Mouse (Mus musculus): ENCODE measurements at regions not wholly inside any gene's neighbourhood (a gene's known extent, or its start where the extent isn't known, plus 50 kb on each side); places are given as distances from the start of the nearest gene placed in this dataset.
A peak's percentile ranks its signal among the peaks of the same experiment; 100 is the strongest.
"Not testable (repeated sequence)": the region's sequence is repeated elsewhere in the genome, so short reads cannot be mapped to it uniquely, and the experiment has no call there.

- Histone ChIP-seq H3K4me3 (replicated peaks) (no peak overlapping the region), H3K27ac (peak overlapping the region; percentile 35; the same call in 1 of the 2 replicates), H3K36me3 (no peaks in the 10 kb centered on the region), H3K27me3 (peaks cover 6% of the 10 kb centered on the region; the same call in 1 of the 2 replicates), H3K9ac (replicated peaks) (peak overlapping the region; percentile 42; the same call in 1 of the 2 replicates), H3K9me3 (no peaks in the 10 kb centered on the region), H3K4me1 (replicated peaks) (peaks cover 12% of the 10 kb centered on the region), H3K4me2 (peak overlapping the region; percentile 45)
- peak; percentile 80 for ATAC-seq (ENCODE audit: insufficient number of reproducible peaks, insufficient read depth, low FRiP score, low TSS enrichment, low read depth)
- WGBS = 3% methylated on average over 20 of the region's 20 CpGs
Observed at GRCm38 (mm10) chr17:15247546-15248416, 128.9 kb downstream of the Dll1 start.

GRCm38 (mm10) chr17:15242976-15243635 is 133.6 kb downstream of the Dll1 start:
- ATAC-seq (ENCODE audit: insufficient number of reproducible peaks, insufficient read depth, low FRiP score, low TSS enrichment, low read depth) = no peak

GRCm38 (mm10) chr17:15242356-15242755 is 134.3 kb downstream of the Dll1 start:
- Histone ChIP-seq H3K9ac (replicated peaks) (no peak overlapping the region), H3K4me2 (no peak overlapping the region), H3K27ac (no peak overlapping the region), H3K36me3 (no peaks in the 10 kb centered on the region), H3K4me3 (replicated peaks) (no peak overlapping the region), H3K4me1 (replicated peaks) (peaks cover under 1% of the 10 kb centered on the region; the same call in 1 of the 2 replicates), H3K27me3 (peaks cover 6% of the 10 kb centered on the region; the same call in 1 of the 2 replicates), H3K9me3 (no peaks in the 10 kb centered on the region)
- WGBS = 87% methylated on average over 8 of the region's 8 CpGs
- no peak for ATAC-seq (ENCODE audit: insufficient number of reproducible peaks, insufficient read depth, low FRiP score, low TSS enrichment, low read depth)

More at GRCm38 (mm10) chr17:15242976-15243635, 133.6 kb downstream of the Dll1 start:
- H3K27ac ChIP-seq = no peak overlapping the region
- H3K9me3 ChIP-seq = no peaks in the 10 kb centered on the region
- no peak overlapping the region for H3K9ac ChIP-seq (replicated peaks)
- H3K4me1 ChIP-seq (replicated peaks) = peaks cover 8% of the 10 kb centered on the region
- no peak overlapping the region for H3K4me2 ChIP-seq
- H3K4me3 ChIP-seq (replicated peaks) = no peak overlapping the region
- no peaks in the 10 kb centered on the region for H3K36me3 ChIP-seq
- WGBS = 79% methylated on average over 6 of the region's 6 CpGs
- H3K27me3 ChIP-seq = peaks cover 6% of the 10 kb centered on the region; the same call in 1 of the 2 replicates

GRCm38 (mm10) chr17:15241491-15241890 is 135.2 kb downstream of the Dll1 start:
- H3K9ac ChIP-seq (replicated peaks) = no peak overlapping the region
- 79% methylated on average over 1 of the region's 1 CpGs for WGBS
- no peaks in the 10 kb centered on the region for H3K36me3 ChIP-seq
- no peaks in the 10 kb centered on the region for H3K9me3 ChIP-seq
- H3K27me3 ChIP-seq = peaks cover under 1% of the 10 kb centered on the region; the same call in 1 of the 2 replicates
- H3K4me1 ChIP-seq (replicated peaks) = no peaks in the 10 kb centered on the region
- no peak for ATAC-seq (ENCODE audit: insufficient number of reproducible peaks, insufficient read depth, low FRiP score, low TSS enrichment, low read depth)
- no peak overlapping the region for H3K4me3 ChIP-seq (replicated peaks)
- H3K27ac ChIP-seq = no peak overlapping the region
- no peak overlapping the region for H3K4me2 ChIP-seq

- not testable (repeated sequence) for H3K4me3 ChIP-seq (replicated peaks); H3K4me1 ChIP-seq (replicated peaks); H3K4me2 ChIP-seq; H3K9me3 ChIP-seq; H3K9ac ChIP-seq (replicated peaks); ATAC-seq (ENCODE audit: insufficient number of reproducible peaks, insufficient read depth, low FRiP score, low TSS enrichment, low read depth); H3K36me3 ChIP-seq; H3K27ac ChIP-seq; H3K27me3 ChIP-seq
- WGBS = 63% methylated on average over 12 of the region's 12 CpGs
Observed at GRCm38 (mm10) chr17:15240641-15241040, 136.0 kb downstream of the Dll1 start.

GRCm38 (mm10) chr17:15240011-15240410 is 136.7 kb downstream of the Dll1 start:
- Histone ChIP-seq H3K4me3 (replicated peaks) (no peak overlapping the region), H3K9me3 (no peaks in the 10 kb centered on the region), H3K4me1 (replicated peaks) (no peaks in the 10 kb centered on the region), H3K9ac (replicated peaks) (no peak overlapping the region), H3K27ac (no peak overlapping the region), H3K27me3 (no peaks in the 10 kb centered on the region; the same call in 1 of the 2 replicates), H3K36me3 (no peaks in the 10 kb centered on the region), H3K4me2 (no peak overlapping the region)
- no peak for ATAC-seq (ENCODE audit: insufficient number of reproducible peaks, insufficient read depth, low FRiP score, low TSS enrichment, low read depth)
- 94% methylated on average over 7 of the region's 7 CpGs for WGBS

GRCm38 (mm10) chr17:15235041-15235440 is 141.6 kb downstream of the Dll1 start:
- ATAC-seq (ENCODE audit: insufficient number of reproducible peaks, insufficient read depth, low FRiP score, low TSS enrichment, low read depth) = no peak
- Histone ChIP-seq H3K4me3 (replicated peaks) (no peak overlapping the region), H3K27me3 (no peaks in the 10 kb centered on the region), H3K9ac (replicated peaks) (no peak overlapping the region), H3K4me1 (replicated peaks) (no peaks in the 10 kb centered on the region), H3K4me2 (no peak overlapping the region), H3K36me3 (no peaks in the 10 kb centered on the region), H3K27ac (no peak overlapping the region), H3K9me3 (no peaks in the 10 kb centered on the region)
- 66% methylated on average over 6 of the region's 6 CpGs for WGBS

GRCm38 (mm10) chr17:15231175-15231574 is 145.5 kb downstream of the Dll1 start:
- WGBS = 79% methylated on average over 5 of the region's 5 CpGs
- H3K4me2 ChIP-seq = no peak overlapping the region

GRCm38 (mm10) chr17:15229159-15229558 is 147.5 kb downstream of the Dll1 start:
- no peaks in the 10 kb centered on the region for H3K27me3 ChIP-seq
- H3K4me3 ChIP-seq (replicated peaks) = no peak overlapping the region
- 62% methylated on average over 6 of the region's 6 CpGs for WGBS
- no peak overlapping the region for H3K4me2 ChIP-seq
- H3K36me3 ChIP-seq = no peaks in the 10 kb centered on the region
- no peak overlapping the region for H3K9ac ChIP-seq (replicated peaks)
- ATAC-seq (ENCODE audit: insufficient number of reproducible peaks, insufficient read depth, low FRiP score, low TSS enrichment, low read depth) = no peak
- H3K27ac ChIP-seq = no peak overlapping the region
- H3K4me1 ChIP-seq (replicated peaks) = no peaks in the 10 kb centered on the region
- no peaks in the 10 kb centered on the region for H3K9me3 ChIP-seq

More at GRCm38 (mm10) chr17:15231175-15231574, 145.5 kb downstream of the Dll1 start:
- no peak overlapping the region for H3K27ac ChIP-seq
- H3K9ac ChIP-seq (replicated peaks) = no peak overlapping the region
- H3K4me1 ChIP-seq (replicated peaks) = no peaks in the 10 kb centered on the region
- H3K9me3 ChIP-seq = no peaks in the 10 kb centered on the region
- no peak for ATAC-seq (ENCODE audit: insufficient number of reproducible peaks, insufficient read depth, low FRiP score, low TSS enrichment, low read depth)
- no peak overlapping the region for H3K4me3 ChIP-seq (replicated peaks)
- H3K27me3 ChIP-seq = no peaks in the 10 kb centered on the region
- no peaks in the 10 kb centered on the region for H3K36me3 ChIP-seq

GRCm38 (mm10) chr17:15228077-15228476 is 148.6 kb downstream of the Dll1 start:
- H3K9ac ChIP-seq (replicated peaks) = no peak overlapping the region
- 81% methylated on average over 8 of the region's 8 CpGs for WGBS
- H3K36me3 ChIP-seq = no peaks in the 10 kb centered on the region
- no peaks in the 10 kb centered on the region for H3K27me3 ChIP-seq
- no peaks in the 10 kb centered on the region for H3K9me3 ChIP-seq
- no peaks in the 10 kb centered on the region for H3K4me1 ChIP-seq (replicated peaks)
- no peak overlapping the region for H3K4me2 ChIP-seq
- no peak overlapping the region for H3K4me3 ChIP-seq (replicated peaks)
- H3K27ac ChIP-seq = no peak overlapping the region
- no peak for ATAC-seq (ENCODE audit: insufficient number of reproducible peaks, insufficient read depth, low FRiP score, low TSS enrichment, low read depth)

- no peaks in the 10 kb centered on the region for H3K9me3 ChIP-seq
- no peaks in the 10 kb centered on the region; the same call in 1 of the 2 replicates for H3K27me3 ChIP-seq
- H3K27ac ChIP-seq = no peak overlapping the region
- no peaks in the 10 kb centered on the region for H3K4me1 ChIP-seq (replicated peaks)
- H3K4me2 ChIP-seq = no peak overlapping the region
- no peaks in the 10 kb centered on the region for H3K36me3 ChIP-seq
- no peak for ATAC-seq (ENCODE audit: insufficient number of reproducible peaks, insufficient read depth, low FRiP score, low TSS enrichment, low read depth)
- WGBS = 90% methylated on average over 10 of the region's 10 CpGs
- H3K9ac ChIP-seq (replicated peaks) = no peak overlapping the region
- H3K4me3 ChIP-seq (replicated peaks) = no peak overlapping the region
Observed at GRCm38 (mm10) chr17:15223826-15224225, 152.8 kb downstream of the Dll1 start.

Measured in limb, embryonic 12.5 days (tissue).